Mouse (Mus musculus) urinary bladder, postnatal 10 days (tissue): ENCODE measurements around the gene Ehmt2.

ENCODE experiments used
- DNase-seq: peaks from one replicate; pipeline ENCODE4 v3.0.0; 2022; ENCODE audit warnings: low spot score

The Ehmt2 gene

GRCm38 (mm10) chr17:34898160-34898586 is at the start of gene Ehmt2, which contains the start of gene C2:
Gene Ehmt2, plus strand, starts transcription at chr17:34898469.
Gene C2, minus strand, starts transcription at chr17:34898265.
- no peak for DNase-seq

DNA sequence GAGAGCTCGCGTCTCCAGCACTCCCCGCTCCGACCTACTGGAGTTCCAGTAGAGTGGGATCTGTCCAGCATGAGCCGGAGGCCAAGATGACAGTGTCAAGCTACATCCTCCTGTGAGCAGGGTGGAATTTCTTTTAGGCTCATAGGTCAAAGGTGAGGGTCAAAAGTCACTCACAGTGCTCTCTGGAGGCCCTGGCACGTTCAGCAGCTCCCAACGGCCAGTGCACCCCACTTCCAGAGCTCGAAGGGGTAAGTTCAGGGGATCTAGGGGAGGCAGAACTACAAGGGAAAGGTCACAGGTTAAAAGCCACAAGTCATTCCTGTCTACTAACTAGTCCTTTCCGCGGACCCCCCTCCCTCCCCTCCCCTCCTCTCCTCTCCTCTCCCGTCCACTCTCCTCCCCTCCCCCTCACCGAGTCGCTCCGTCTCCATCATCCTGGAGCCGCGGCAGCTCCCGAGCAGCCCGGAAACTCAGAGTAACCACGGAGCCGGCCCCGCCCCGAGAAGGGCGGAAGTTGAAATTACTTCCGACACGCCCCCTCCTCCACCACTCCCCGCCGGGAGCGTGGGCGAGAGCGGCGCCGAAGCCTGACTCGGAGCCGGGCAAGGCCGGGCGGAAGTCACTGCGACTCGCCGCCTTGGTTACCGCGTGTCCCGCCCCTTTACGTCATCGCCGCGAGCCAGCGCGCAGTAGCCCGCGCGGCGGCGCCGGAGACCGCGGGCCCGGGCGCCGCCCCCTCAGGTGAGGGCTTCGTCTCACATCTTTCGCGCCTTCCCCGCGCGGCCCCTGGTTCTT is 48.4 kb upstream of the Ehmt2 start, which contains the start of the genes Skiv2l and Nelfe:
TSS of gene Skiv2l (minus strand) at position 489 of the 795 bp plus-strand sequence.
TSS of gene Nelfe (plus strand) at position 670 of the 795 bp plus-strand sequence.
- peak; percentile 92 for DNase-seq

DNA sequence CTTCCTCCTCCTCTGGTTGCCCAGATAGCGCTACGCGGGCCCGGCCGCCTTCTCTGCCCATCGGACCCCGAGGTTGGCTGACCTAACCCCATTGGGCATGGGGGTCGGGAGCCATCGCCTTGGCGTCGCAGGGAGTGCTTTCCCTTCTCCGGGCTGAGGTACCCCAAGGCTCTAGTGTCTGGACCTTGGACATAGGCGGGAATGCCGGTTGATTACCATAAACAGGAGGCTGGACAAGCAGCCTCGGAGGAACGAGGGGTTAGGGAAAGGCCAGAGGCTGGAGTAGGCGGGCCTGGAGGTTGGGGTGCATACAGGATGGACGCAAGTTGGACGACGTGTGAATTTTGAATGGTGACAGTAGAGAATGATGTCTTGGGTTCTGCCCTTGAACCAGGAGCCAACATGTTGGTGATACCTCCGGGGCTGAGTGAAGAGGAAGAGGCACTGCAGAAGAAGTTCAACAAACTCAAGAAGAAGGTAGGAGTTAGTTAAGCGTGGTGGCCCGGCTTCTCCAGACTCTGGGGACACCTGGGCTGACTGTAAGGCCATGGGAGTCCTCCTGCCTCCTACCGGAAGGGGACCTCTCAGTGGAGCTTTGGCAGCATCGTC is 47.6 kb upstream of the Ehmt2 start:
- no peak for DNase-seq

- no peak for DNase-seq
Observed at GRCm38 (mm10) chr17:34853511-34853910, 44.8 kb upstream of the Ehmt2 start.

DNA sequence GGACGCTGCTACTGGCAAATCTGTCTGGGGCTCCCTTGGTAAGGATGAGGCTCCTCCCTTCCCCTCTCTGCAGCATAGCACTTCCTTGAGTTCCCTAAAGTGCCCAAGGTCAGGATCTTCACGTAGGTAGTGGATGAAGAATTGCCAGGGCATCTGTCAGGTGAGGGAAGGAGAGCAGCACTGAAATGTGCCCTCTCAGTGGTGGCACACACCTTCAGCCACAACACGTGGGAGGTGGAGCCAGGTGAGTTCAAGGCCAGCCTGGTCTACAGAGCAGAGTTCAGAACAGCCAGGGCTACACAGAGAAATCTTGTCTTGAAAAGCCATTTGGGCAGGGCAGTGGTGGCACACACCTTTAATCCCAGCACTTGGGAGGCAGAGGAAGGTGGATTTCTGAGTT is 43.5 kb upstream of the Ehmt2 start:
- DNase-seq: no peak

- no peak for DNase-seq
Observed at GRCm38 (mm10) chr17:34855825-34856224, 42.4 kb upstream of the Ehmt2 start.

- no peak for DNase-seq
Observed at GRCm38 (mm10) chr17:34858670-34859069, 39.6 kb upstream of the Ehmt2 start.

DNA sequence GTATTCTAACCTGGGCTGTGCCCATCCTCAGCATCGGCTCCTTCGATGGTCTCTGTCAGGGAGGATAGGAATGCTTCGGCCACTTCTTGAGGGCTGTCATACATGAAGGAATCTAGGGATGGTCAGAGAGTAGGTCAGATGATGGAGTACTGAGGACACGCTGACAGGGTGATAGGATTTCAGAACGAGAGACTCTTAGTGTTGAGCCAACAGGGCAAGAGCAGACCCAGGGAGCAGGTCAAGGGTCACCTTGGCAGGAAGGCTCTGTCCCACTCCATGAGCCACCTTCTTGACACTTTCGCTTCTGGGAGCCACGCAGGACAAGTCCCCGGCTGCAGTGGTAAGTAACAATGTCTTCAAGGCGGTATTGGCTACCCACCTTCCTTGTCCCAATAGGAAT is 37.8 kb upstream of the Ehmt2 start:
- no peak for DNase-seq

GRCm38 (mm10) chr17:34861704-34862415 is 36.4 kb upstream of the Ehmt2 start:
- no peak for DNase-seq

GRCm38 (mm10) chr17:34862416-34863081 is 35.7 kb upstream of the Ehmt2 start, which contains the start of gene Cfb:
Gene Cfb, minus strand, starts transcription at chr17:34862518.
- DNase-seq: no peak

DNA sequence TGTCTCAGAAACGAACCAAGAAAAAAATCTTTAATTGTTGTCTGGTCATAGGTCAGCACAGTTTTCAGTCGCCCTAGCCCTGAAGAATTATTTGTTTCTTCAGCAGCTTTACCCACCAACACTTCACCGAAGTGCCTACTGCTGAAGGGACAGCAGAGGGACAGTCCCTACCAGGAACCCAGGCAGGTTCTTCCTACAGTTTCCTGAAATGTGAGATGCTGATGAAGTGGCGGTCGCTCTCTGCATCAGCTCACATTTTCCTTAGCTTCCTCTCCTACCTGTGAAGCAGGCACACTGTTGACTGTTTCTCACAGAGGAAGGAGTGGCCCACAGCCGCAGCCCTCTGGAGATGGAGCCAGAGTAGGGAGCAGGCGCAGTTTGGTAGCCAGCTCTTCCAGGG is 32.3 kb upstream of the Ehmt2 start:
- no peak for DNase-seq

GRCm38 (mm10) chr17:34874321-34874720 is 23.9 kb upstream of the Ehmt2 start:
- DNase-seq: no peak

DNA sequence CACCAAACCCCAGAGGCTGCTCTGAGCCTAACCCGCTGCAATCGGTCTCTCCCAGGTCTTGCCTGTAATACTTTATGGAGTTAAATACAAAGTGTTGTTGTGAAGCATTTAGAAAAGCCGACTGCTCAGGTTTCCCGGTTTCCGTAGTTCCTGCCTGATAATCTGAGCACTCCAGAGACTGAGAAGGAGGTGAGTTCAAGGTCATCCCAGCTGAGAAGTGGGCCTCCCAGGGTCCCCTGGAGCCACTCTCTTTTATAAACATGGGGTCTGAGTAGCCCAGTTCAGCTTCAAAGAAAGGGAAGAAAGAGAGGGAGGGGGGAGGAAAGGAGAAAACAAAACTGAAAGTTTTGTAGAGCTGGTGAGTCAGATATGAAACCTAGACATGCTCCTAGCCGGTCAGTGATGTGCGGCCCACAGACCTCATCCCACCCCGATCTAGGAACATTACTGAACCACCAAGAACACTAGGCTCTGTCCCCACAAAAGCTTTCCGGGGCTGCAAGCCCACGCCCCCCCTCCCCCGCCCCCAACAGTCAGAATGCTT is 18.9 kb upstream of the Ehmt2 start, which contains the start of gene Zbtb12:
TSS of gene Zbtb12 (plus strand) at position 148 of the 544 bp plus-strand sequence.
- no peak for DNase-seq

DNA sequence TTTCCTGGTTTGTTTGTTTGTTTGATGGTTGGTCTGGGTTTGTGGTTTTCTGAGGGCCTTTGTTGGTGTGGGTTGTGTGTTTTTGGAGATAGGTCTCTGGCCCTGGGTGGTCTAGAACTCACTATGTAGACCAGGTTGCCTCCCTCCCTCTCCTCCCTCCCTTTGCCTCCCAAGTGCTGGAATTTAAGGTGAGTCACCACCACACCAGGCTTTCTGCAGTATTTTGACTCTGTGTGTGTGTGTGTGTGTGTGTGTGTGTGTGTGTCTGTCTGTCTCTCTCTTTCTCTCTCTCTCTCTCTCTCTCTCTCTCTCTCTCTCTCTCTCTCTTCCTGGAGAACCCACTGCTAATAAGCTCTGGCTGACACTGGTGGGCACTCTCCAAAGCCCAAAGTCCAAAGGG is 17.1 kb upstream of the Ehmt2 start:
- no peak for DNase-seq

DNA sequence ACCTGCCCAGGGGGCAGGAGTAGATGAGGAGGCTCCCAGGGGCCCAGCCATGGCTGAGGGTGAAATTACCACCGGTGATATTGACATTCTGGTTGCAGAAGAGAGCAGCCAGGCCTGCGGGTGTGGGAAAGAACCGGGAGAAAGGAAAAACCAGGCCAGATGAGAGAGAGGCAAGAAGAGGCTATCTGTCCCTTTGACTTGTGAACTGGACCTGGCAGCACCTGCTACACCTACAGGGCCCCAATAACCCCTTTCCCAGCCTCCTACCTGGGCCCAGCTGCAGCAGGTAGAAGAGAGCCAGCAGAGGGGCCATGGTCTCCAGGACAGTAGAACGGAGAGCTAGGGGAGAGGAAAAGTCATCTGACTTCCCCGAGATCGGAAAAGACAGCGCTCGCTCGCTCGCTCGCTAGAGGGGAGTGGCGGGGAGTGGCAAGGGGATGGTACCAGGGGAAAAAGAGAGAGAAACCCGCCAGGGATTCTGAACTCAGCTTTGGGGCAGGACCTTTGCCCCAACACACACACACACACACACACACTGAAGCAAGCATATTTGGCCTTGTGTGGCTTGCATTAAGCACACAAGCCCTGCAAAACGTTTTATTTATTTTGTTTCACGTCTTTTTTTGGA is 16.5 kb upstream of the Ehmt2 start, which contains the start of gene Gm20547:
TSS of gene Gm20547 (minus strand) at position 360 of the 628 bp plus-strand sequence.
- DNase-seq: no peak

GRCm38 (mm10) chr17:34883332-34883731 is 14.9 kb upstream of the Ehmt2 start:
- DNase-seq: no peak

GRCm38 (mm10) chr17:34884704-34885103 is 13.6 kb upstream of the Ehmt2 start:
- DNase-seq: no peak

GRCm38 (mm10) chr17:34885615-34886014 is 12.7 kb upstream of the Ehmt2 start:
- no peak for DNase-seq

- DNase-seq: no peak
Observed at GRCm38 (mm10) chr17:34887942-34888341, 10.3 kb upstream of the Ehmt2 start.

DNA sequence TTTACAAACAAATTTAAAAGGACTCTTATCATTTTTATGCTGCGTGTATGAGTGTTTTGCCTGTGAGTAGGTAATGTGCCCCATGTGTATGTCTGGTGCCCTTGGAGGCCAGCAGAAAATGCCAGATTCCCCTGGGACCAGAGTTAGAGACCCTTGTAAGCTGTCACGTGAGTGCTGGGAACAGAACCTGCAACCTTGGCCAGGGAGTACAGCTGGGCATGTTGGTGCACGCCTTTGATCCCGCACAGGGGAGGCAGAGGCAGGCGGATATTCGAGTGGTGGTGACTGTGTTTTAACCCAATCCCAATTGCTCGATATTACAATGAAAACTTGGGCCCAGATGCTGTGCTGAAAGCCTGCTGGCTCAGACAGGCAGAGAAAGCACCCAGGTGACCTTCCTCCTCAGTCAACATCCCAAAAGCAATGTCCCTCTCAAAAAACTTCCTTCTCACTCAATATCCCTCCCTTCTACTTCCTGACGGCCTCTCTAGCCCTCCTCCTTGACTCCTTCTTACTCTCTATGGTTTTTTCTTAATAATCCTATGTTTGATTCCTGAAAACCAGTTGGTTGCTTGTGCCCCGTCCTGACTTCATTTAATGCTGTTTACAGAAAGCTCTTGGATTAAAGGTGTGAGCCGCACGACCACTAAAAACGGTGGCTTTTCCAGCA is 8.1 kb upstream of the Ehmt2 start:
- no peak for DNase-seq

- no peak for DNase-seq
Observed at GRCm38 (mm10) chr17:34891377-34891776, 6.9 kb upstream of the Ehmt2 start.
